Mouse (Mus musculus) T-helper 17 cell (primary cell): ENCODE data around the gene Hmbs.

ENCODE experiments used
- in situ Hi-C, 2 experiments: fragments of 300-600 bp; cut with MboI, MseI; formaldehyde crosslinking; loops; 1 replicate in 1 of 2; 2 replicates in 1 of 2; pipeline ENCODE4 v1.15.1; 2025; ENCODE audit warnings: high pct_unique_total_duplicates in 2 of 2

Gene Hmbs

DNA sequence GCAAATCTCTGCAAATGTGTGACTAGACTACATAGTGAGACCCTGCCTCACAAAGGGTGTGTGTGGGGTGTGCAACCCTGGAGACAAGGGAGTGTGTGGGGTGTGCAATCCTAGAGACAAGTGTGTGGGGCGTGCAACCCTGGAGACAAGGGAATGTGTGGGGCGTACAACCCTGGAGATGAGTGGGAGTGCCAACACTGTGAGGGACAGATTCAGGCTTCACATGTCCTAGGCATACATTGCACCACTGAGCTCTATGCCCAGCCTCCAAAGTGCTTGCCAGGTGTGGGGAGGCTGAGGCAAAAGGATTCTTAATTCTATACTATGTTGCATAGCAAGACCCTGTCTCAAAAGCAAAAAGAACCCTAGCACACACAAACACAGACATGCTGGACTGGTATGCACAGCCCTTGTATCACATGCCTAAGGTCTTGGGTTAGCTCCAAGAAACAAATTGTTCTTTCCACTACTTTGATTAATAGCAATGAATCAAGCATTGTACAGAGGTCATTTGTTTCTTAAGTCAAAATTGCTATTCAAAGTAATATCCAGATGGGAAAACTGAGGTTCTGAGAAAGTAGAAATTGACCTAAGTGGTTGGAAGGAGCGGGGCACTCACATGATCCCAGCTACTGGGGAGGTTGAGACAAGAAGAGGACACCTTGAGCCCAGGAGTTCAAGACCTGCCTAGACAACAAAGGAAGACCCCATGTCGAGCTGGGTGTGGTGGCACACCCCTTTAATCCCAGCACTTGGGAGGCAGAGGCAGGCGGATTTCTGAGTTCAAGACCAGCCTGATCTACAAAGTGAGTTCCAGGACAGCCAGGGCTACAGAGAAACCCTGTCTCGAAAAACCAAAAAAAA, 1.8 kb upstream of the Hmbs start:
- in situ Hi-C loops = no loop called here

DNA sequence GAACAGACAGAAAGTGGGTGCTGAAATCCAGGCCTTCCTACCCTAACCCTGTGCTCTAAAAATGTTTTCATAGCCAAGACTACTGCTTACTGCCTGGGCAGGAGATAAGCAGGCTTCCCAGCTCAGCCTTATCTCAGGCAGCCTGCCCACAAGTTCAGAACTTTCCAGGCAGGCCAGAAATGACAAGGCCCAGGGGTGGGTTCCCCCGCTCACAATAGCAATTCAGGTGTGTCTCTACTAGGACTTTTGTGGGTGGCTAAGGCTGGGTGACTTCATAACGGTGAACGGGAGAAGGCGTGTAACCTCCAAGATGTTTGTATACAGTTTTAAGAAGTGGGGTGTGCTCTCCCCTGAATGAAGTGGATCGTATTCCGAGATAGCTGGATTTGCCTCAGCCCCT, 738 bp downstream of the Hmbs start:
- in situ Hi-C loops = loop anchor here (5.0 kb wide), 1 partner anchor 54 kb away; the partner anchor contains the start of gene Slc37a4 (in 2 of the 2)

DNA sequence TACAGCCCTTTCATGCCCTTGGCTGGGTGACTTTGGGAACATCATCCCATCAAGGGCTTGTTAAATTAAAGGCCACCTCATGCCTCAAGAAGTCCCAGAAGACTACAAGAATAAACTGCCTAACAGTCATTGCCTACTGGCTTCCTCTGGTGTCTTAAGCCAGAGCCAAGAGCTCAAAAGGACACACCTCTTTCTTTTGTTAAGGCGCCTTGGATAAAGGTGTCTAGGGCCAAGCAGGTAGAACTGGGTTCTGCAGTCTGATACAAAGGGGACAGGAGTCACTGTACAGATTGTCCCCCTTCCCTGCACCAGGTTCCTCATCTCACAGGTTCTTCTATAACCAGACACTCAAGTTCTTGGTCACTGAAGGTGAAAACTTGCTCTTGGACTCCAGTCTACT, 1.4 kb downstream of the Hmbs start:
- in situ Hi-C loops = loop anchor here (5.0 kb wide), 1 partner anchor 55 kb away; the partner anchor contains the start of gene Slc37a4 (in 2 of the 2)

DNA sequence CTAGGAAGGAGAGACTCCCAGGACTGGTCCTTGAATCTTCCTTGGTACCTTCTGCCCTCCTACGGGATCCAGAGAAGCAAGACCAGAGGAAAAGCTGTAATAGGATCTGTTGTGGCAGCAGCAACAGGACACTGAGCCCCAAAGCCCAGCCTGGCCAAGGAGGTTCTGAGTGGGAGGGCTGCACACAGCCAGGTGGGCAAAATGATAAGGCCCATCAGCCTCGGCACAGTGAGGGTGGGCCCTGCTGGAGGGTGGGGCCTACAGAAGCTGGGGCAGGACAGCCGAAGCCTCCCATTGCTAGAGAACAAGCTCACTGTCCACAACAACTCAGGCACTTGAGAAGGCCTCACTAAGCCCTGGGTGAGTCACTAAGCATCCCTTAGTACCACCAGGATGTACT, 1.9 kb downstream of the Hmbs start:
- in situ Hi-C loops = loop anchor here (5.0 kb wide), 1 partner anchor 55 kb away; the partner anchor contains the start of gene Slc37a4 (in 2 of the 2)

DNA sequence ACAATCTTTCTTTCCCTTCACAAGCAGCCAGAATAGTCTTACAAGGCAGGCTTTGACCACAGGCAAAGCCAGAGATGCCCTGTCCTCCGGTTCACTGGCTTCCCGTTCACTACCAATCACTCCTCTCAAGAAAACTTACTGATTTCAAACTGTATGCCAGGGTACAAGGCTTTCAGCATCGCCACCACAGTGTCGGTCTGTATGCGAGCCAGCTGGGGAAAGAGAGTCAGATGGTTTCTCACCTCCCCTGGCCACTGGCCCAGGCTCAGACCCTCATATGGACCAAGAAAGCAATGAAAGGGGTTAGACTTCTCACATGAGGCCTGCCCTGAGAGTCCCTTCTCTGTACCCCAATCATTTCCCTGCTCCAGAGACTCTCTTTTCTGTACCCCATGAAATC, 2.5 kb downstream of the Hmbs start:
- in situ Hi-C loops = loop anchor here (5.0 kb wide), 1 partner anchor 56 kb away; the partner anchor contains the start of gene Slc37a4 (in 2 of the 2)

DNA sequence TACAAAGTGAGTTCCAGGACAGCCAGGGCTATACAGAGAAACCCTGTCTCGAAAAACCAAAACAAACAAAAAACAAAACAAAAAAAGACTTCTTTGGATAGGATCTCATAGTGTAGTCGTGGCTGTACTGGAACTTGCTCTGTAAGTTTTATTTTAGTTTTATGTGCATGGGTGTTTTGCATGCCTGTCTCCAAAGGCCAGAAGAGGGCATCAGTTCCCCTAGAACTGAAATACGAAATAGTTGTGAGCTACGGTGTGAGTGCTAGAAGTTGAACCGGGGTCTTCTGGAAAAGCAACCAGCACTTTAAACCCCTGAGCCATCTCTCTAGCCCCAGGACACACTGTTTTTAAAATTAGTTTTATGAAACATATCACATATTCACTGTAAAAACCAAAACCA, 5.5 kb downstream of the Hmbs start:
- in situ Hi-C loops = loop anchor here in 1 of 2 experiments (5.0 kb wide), 1 partner anchor 101 kb away; no protein-coding TSS in a partner anchor

DNA sequence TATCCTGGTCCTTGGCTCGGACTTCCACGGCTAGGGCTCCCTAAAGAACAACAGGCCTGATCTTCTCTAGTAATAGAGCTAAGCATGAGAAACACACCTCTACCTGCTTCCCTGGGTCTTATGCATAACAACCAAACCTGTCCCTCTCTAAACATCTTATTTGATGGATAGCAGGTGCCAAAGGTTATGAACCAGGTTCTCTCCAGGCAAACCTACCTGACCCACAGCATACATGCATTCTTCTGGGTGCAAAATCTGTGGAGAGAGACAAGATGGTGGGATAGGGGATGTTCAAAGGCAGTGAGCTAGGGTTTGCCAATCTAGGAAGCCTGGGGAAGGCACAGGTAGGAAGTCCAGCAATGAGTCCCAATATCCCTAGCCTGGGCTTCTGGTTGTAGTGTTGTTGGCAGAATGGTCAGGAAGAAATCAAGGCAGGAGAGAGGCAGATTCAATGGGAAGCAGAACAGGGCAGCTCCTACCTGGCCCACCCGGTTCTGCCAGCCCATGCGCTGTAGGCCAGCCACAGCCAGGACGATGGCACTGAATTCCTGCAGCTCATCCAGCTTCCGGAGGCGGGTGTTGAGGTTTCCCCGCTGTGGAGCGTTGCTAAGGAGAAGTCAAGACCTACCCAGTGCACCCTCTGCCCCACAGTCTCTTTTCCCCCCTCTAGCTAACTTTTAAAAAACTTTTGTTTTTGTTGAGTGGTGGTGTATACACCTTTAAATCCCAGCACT, 6.4 kb downstream of the Hmbs start:
- in situ Hi-C loops = loop anchor here in 1 of 2 experiments (5.0 kb wide), 1 partner anchor 100 kb away; no protein-coding TSS in a partner anchor

DNA sequence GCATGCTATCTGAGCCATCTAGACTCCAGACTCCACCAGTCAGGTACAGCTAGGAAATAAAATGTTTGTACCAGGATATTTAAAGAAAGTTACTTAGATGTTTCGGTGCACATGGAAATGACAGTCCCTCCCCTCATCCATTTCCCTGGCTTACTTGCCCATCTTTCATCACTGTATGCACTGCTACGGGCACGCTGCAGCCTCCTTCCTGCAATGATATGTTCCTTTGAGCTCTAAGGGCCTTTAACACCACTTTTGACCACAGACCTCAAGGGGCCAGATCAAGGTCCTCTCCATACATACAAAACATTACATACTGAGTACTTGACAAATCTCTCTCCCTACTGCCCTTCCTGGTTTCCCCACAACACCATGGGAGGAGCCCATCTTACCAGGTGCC, 7.1 kb downstream of the Hmbs start:
- in situ Hi-C loops = loop anchor here in 1 of 2 experiments (5.0 kb wide), 1 partner anchor 100 kb away; no protein-coding TSS in a partner anchor

DNA sequence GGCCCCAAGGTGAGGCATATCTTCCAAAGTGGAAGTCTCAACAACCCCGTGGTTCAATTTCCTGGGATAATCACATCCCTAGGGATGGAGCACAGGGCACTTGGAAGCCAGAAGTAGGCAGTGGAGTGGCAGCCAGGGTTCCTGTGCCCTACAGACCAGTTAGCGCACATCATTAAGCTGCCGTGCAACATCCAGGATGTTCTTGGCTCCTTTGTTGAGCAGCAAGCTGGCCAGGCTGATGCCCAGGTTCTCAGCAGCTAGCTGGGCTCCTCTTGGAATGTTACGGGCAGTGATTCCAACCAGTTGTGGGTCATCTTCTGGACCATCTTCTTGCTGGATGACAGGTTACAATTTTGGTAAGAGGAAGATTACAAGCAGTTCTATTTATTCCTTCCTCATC, 7.5 kb downstream of the Hmbs start:
- in situ Hi-C loops = loop anchor here in 1 of 2 experiments (5.0 kb wide), 1 partner anchor 99 kb away; no protein-coding TSS in a partner anchor

DNA sequence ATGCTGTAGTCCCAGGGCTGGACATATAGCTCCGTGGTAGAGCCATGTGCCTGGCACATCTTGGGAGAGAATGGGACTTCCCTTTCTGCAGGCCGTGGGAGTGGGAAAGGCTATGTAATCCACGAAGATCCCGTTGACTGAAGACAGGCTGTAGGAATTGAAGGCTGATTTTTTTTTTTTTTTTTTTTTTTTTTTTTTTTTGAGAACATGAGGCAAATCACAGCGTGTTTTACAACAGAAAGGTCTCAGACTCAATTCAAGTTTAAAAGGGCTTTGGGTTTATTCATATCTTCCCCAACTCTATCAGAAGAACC, 8.0 kb downstream of the Hmbs start:
- in situ Hi-C loops = loop anchor here in 1 of 2 experiments (5.0 kb wide), 1 partner anchor 99 kb away; no protein-coding TSS in a partner anchor

DNA sequence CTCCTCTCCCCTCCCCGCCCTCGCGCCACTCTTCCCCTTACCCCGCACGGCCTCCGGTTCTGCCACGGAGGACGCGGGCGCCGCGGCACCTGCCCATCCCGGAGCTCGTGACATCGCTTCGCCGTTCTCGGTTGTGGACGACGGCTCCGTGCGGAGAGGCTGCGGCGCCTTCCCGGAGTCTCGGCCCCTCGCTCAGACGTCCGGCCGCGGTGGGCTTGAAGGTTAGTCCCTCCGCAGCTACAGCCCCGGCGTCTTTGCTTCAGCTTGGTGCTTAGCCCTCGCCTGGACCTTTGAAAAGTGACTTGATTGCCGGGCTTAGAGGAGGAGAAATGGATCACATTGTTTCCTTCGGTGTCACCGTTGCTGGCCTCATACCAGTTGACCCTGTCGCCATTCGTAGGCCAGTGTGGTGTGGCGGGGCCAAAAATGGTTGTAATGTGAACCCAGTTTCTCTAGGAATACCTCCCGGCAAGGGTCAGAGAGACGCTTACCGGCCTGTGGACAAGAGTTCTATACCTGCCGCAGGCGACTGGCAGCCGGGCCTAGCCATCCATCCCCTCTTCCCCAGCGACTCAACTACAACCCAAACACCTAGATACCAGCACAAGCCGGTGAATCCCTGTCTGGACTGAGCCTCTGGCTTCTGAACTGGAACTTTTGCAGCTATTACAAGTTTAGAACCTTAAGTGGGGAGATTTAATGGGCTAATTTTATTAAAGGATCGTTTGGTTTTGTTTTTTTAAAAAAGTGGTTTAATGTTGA, 8.5 kb downstream of the Hmbs start:
- in situ Hi-C loops = loop anchor here in 1 of 2 experiments (5.0 kb wide), 1 partner anchor 98 kb away; no protein-coding TSS in a partner anchor

DNA sequence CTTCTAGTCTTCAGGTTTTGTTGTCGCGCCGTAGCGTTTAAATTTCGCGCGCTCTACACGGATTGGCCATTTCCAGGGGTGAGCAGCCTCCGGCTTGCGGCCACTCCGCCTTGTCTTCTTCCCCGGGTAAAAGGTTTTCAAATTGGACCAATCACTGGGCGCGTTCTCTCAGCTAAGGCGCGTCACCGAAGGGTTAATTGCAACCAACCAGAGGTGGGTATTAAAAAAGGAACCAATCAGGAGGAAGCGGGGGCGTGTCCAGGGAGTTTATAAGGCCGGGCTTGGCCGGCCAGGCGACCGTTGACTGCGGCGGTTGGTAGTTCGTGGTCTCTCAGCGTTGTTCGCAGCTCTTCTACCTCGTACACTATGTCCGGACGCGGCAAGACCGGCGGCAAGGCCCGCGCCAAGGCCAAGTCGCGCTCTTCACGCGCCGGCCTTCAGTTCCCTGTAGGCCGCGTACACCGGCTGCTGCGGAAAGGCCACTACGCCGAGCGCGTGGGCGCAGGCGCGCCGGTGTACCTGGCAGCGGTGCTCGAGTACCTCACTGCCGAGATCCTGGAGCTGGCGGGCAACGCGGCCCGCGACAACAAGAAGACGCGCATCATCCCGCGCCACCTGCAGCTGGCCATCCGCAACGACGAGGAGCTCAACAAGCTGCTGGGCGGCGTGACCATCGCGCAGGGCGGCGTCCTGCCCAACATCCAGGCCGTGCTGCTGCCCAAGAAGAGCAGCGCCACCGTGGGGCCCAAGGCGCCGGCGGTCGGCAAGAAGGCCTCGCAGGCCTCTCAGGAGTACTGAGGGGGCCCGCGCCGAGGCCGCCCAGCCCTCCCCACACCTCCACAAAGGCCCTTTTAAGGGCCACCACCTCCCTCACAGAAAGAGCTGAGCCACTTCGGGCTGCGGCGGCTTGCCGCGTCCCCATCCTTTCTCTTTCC, 9.4 kb downstream of the Hmbs start, which contains the start of gene H2afx:
Gene H2afx (plus strand): TSS at position 299 of the 935 bp plus-strand sequence.
- in situ Hi-C loops = loop anchor here in 1 of 2 experiments (5.0 kb wide), 1 partner anchor 97 kb away; no protein-coding TSS in a partner anchor

DNA sequence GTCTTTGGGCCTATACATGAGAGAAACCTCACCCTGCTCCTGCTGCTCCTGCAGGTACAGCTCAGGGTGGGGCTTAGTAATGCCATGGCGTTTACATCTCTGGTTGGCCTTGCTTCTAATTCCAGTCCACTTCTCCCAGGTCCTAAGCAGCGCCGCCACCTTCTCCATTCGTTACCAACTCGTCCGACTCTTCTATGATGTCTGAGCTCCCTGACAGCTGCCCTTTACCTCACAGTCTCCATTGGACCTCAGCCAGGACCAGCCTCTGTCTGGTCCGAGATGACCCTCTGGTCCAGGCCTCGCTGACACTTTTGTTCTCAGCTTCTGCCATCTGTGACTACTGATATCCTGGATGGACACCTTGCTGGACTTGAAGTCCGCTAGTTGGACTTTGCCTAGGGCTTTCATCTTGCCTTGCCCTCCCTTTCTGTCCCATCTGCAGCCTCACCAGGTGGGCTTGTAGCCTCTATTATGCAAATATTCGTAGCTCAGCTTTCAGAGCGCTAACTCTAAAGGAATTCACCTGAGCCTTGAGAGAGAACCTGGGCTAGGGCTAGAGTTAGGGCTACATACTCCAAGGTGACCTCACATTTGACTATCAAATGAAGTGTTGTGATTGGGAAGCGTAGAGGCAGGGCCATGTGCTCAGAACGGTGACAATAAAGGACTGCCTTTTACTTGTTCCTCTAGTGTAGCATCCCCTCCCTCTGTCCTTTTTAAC, 10.9 kb downstream of the Hmbs start:
- in situ Hi-C loops = no loop called here

DNA sequence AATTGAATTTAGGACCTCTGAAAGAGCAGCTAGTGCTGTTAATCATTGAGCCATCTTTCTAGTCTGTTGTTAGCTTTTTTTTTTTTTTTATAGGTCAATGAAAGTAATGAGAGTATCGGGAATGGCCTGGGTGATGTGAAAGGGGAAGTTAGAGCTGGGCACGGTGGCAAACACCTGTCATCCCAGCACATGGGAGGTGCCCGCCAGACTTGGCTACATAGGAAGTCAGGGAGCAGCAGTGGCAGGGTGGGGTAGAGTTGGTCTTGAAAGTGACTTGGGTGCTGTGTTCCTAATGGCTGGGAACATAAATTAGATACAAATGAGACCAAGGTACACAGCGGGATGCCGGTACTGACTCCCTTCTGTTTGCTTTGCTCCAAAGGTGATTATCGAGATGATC, 13.3 kb downstream of the Hmbs start:
- in situ Hi-C loops = no loop called here

DNA sequence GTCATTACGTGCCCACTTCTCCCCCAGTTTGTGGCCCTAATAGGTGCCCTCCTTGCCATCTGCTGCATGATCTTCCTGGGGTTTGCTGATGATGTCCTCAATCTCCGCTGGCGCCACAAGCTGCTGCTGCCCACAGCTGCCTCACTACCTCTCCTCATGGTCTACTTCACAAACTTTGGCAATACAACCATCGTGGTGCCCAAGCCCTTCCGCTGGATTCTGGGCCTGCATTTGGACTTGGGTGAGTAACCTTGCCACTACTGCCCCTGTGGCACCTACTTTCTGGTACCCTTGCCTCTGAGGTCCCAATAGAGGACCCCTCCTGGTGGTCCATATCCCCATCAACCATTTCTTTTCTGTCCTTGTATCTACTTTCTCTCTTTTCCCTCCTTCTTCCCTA, 16.1 kb downstream of the Hmbs start:
- in situ Hi-C loops = no loop called here

DNA sequence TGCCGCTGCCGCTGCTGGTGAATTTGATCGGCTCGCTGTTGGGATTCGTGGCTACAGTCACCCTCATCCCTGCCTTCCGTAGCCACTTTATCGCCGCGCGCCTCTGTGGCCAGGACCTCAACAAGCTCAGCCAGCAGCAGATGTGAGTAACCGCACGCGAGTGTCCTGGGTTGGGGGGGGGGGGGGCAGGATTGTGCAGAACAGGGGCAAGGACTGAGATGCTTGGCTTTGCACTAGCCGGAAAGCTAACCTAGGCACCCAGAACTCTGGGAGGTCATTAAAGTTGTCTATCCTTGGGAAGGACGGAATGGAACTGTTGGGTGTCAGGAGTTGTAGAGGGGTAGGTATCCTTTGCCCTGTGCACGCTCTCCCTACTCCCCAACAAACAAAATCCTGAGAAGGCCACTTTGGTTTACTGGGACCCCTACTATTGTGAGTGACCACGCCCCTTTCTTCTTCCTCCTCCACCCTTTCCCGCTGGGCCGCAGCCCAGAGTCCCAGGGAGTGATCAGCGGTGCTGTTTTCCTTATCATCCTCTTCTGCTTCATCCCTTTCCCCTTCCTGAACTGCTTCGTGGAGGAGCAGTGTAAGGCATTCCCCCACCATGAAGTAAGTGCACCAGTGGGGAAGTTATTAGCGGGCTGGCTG, 16.8 kb downstream of the Hmbs start:
- in situ Hi-C loops = no loop called here

DNA sequence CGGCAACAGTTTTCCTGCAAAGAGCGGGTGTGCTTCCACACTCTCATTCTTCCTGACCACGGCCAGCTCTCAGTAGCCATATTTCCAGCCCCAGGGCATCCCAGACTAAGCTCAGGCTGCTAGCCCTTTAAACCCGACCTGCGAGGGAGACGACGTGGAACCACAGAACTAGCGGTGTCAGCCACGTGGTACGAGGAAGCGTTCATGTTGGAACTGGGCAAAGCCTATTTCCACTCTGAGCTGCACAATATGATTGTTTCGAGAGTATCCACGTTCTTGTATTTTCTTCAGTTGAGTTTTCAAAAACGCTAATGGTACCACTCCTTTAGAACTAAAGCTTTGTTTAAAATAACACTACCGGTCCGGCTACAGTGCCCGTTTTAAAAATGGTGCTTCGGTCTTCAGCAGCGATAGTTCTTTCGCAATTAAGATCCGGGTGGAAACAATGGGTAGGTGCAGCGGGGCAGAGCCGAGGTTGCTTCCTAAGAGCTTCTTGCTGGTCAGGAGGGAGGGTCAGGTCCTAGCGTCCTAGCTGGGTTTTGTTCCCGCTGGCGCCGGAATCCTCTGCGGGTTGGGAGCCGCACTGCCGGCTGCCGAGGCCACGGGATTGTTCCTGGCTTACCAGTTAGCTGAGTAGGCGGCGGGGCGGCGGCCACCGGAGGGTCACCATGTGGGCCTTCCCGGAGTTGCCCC, 17.5 kb downstream of the Hmbs start:
- in situ Hi-C loops = no loop called here

DNA sequence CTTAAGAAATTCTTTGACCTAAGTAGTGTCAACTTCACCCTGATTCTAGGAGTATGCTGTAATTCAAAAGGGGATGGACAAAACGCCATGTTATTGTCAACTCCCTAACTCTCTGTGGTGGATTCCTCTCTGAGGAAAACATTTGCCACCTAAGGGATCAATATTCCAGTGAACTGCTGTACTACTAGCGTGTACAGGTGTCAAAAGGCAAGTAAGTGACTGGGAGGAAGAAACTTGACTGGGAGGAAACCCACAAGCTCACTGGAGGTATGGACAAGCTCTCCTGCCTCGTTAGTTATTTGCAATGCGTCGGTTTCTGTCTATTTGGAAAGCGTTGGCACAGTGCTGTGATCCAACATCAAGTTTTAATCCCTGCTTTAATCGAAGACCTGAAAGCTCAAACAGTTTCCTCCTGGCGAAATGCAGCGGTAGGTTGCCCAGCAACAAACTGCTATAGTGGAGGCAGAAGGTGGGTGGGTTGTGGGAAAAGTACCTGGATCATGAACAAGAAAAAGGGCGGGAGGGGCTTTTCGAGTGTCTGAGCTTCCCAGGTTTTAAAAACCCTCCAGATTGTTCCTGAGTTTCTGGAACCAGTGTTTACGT, 18.2 kb downstream of the Hmbs start, which contains the start of gene Dpagt1:
Gene Dpagt1 (plus strand): TSS at position 252 of the 603 bp plus-strand sequence.
- in situ Hi-C loops = no loop called here
